26 mouse cellular contexts compared by ENCODE assay signal in genomic region chr8:125069304-125069703, GRCm38 (mm10). TPM values are rescaled to one million over a fixed set of nuclear protein-coding genes. Genes with fewer than 3 reads are reported as not detected.
DNase-seq lines count a peak whose midpoint lies in the region; ATAC-seq and TF ChIP-seq lines count a peak whose summit lies in the region.
"Had no signal": no experiment of that assay in that cellular context is flagged by ENCODE, and none has a peak within 500 bp of the region (broad histone marks: within the 10 kb centered on the region; RNA-seq: fewer than 3 reads in every experiment).

No protein-coding gene starts in this region.

- H3K9me3 ChIP-seq in hindbrain, postnatal 0 days (ENCODE audit: low read length), result no peaks in the 10 kb centered on the region
- no peaks in the 10 kb centered on the region for H3K9me3 ChIP-seq in hindbrain, embryonic 16.5 days (ENCODE audit: control insufficient read depth, low read length)
- no peaks in the 10 kb centered on the region for H3K9me3 ChIP-seq in midbrain, embryonic 15.5 days
- H3K9me3 ChIP-seq in midbrain, embryonic 14.5 days (ENCODE audit: control insufficient read depth, low read length), result no peaks in the 10 kb centered on the region
- H3K9me3 ChIP-seq: embryonic facial prominence, embryonic 12.5 days; embryonic facial prominence, embryonic 15.5 days; forebrain, embryonic 12.5 days; heart, embryonic 13.5 days; intestine, embryonic 15.5 days had no signal

- no peak overlapping the region for H3K9ac ChIP-seq in hindbrain, postnatal 0 days (replicated peaks; ENCODE audit: low read length)
- no peak overlapping the region for H3K9ac ChIP-seq in hindbrain, embryonic 16.5 days (ENCODE audit: low read depth, low read length)
- no peak overlapping the region for H3K9ac ChIP-seq in midbrain, embryonic 15.5 days
- no peak overlapping the region for H3K9ac ChIP-seq in midbrain, embryonic 14.5 days (replicated peaks; ENCODE audit: low read length)
- H3K9ac ChIP-seq: embryonic facial prominence, embryonic 12.5 days; embryonic facial prominence, embryonic 15.5 days; forebrain, embryonic 12.5 days; heart, embryonic 13.5 days; hindbrain, embryonic 14.5 days; intestine, embryonic 15.5 days had no signal

- no peaks in the 10 kb centered on the region for H3K27me3 ChIP-seq in hindbrain, postnatal 0 days (ENCODE audit: insufficient read depth, low read length)
- H3K27me3 ChIP-seq in hindbrain, embryonic 16.5 days (replicated peaks; ENCODE audit: control insufficient read depth, insufficient read depth, low read length), result no peaks in the 10 kb centered on the region
- no peaks in the 10 kb centered on the region for H3K27me3 ChIP-seq in midbrain, embryonic 15.5 days (replicated peaks)
- H3K27me3 ChIP-seq in midbrain, embryonic 14.5 days (ENCODE audit: control insufficient read depth, insufficient read depth, low read length), result no peaks in the 10 kb centered on the region
- H3K27me3 ChIP-seq: embryonic facial prominence, embryonic 12.5 days; embryonic facial prominence, embryonic 15.5 days; heart, embryonic 13.5 days; intestine, embryonic 15.5 days had no signal

- WGBS in hindbrain, postnatal 0 days, result 69% methylated on average over 7 of the region's 7 CpGs
- WGBS in hindbrain, embryonic 16.5 days, result 71% methylated on average over 7 of the region's 7 CpGs
- 64% methylated on average over 7 of the region's 7 CpGs for WGBS in midbrain, embryonic 15.5 days
- 65% methylated on average over 7 of the region's 7 CpGs for WGBS in midbrain, embryonic 14.5 days

- H3K4me3 ChIP-seq in hindbrain, postnatal 0 days (ENCODE audit: low read length), result no peak overlapping the region
- H3K4me3 ChIP-seq in hindbrain, embryonic 16.5 days (ENCODE audit: low read length), result no peak overlapping the region
- H3K4me3 ChIP-seq in midbrain, embryonic 15.5 days, result no peak overlapping the region
- H3K4me3 ChIP-seq in midbrain, embryonic 14.5 days (replicated peaks; ENCODE audit: low read depth, low read length), result no peak overlapping the region
- H3K4me3 ChIP-seq: embryonic facial prominence, embryonic 12.5 days; embryonic facial prominence, embryonic 15.5 days; forebrain, embryonic 12.5 days; heart, embryonic 13.5 days; intestine, embryonic 15.5 days had no signal

- no peak overlapping the region for H3K4me2 ChIP-seq in hindbrain, postnatal 0 days (ENCODE audit: low read depth, low read length)
- no peak overlapping the region for H3K4me2 ChIP-seq in hindbrain, embryonic 16.5 days (ENCODE audit: low read length)
- H3K4me2 ChIP-seq in midbrain, embryonic 15.5 days, result no peak overlapping the region
- no peak overlapping the region for H3K4me2 ChIP-seq in midbrain, embryonic 14.5 days (ENCODE audit: low read length)
- H3K4me2 ChIP-seq: embryonic facial prominence, embryonic 12.5 days; embryonic facial prominence, embryonic 15.5 days; forebrain, embryonic 12.5 days; heart, embryonic 13.5 days; hindbrain, embryonic 14.5 days; intestine, embryonic 15.5 days had no signal

- ATAC-seq in cerebellum, adult (ENCODE audit: insufficient number of reproducible peaks, low FRiP score, low TSS enrichment), result no peak
- ATAC-seq in hindbrain, postnatal 0 days, result no peak
- ATAC-seq in hindbrain, embryonic 16.5 days, result no peak
- no peak for ATAC-seq in midbrain, embryonic 15.5 days (replicated peaks)
- no peak for ATAC-seq in midbrain, embryonic 14.5 days (ENCODE audit: low FRiP score, low TSS enrichment)
- ATAC-seq: activated CD4-positive, CD25-positive, alpha-beta regulatory T cell, adult 4 months; forebrain, embryonic 16.5 days; intestine, embryonic 15.5 days had no signal

- 0 out of 2 replicates have a peak, but pooled peaks cover 4% of the 10 kb centered on the region for H3K4me1 ChIP-seq in hindbrain, postnatal 0 days (ENCODE audit: insufficient read depth, low read length)
- H3K4me1 ChIP-seq in hindbrain, embryonic 16.5 days (ENCODE audit: control insufficient read depth, insufficient read depth, low read depth, low read length), result peaks cover 4% of the 10 kb centered on the region
- peaks cover 3% of the 10 kb centered on the region; the same call in 1 of the 2 replicates for H3K4me1 ChIP-seq in midbrain, embryonic 15.5 days
- peaks cover 4% of the 10 kb centered on the region; the same call in 1 of the 2 replicates for H3K4me1 ChIP-seq in midbrain, embryonic 14.5 days (ENCODE audit: control insufficient read depth, insufficient read depth, low read length)
- H3K4me1 ChIP-seq: intestine, embryonic 15.5 days had no signal

- peak; percentile 54 to 66 for DNase-seq in cerebellum, postnatal 10 days
- peak; percentile 70 for DNase-seq in heart, adult 11 months
- DNase-seq in heart, adult 8-10 months (ENCODE audit: low spot score), result no peak
- DNase-seq in hindbrain, postnatal 0 days (ENCODE audit: low spot score), result no peak
- DNase-seq in midbrain, embryonic 14.5 days, result no peak
- DNase-seq: adrenal gland, adult 8-10 months; adrenal gland, postnatal 25 days; cerebellum, adult 11 months; cerebellum, adult 8-10 months; cerebellum, postnatal 25 days; gastrocnemius, postnatal 10 days; gastrocnemius, postnatal 36 days; heart, postnatal 14 days; heart, postnatal 4 days; kidney, adult 11 months had no signal

- H3K36me3 ChIP-seq in hindbrain, postnatal 0 days (ENCODE audit: insufficient read depth, low read length), result no peaks in the 10 kb centered on the region
- H3K36me3 ChIP-seq in hindbrain, embryonic 16.5 days (ENCODE audit: control insufficient read depth, insufficient read depth, low read length), result no peaks in the 10 kb centered on the region
- no peaks in the 10 kb centered on the region for H3K36me3 ChIP-seq in midbrain, embryonic 15.5 days (replicated peaks)
- H3K36me3 ChIP-seq in midbrain, embryonic 14.5 days (ENCODE audit: control insufficient read depth, insufficient read depth, low read length), result no peaks in the 10 kb centered on the region
- H3K36me3 ChIP-seq: embryonic facial prominence, embryonic 12.5 days; embryonic facial prominence, embryonic 15.5 days; forebrain, embryonic 12.5 days; heart, embryonic 13.5 days; intestine, embryonic 15.5 days had no signal

- TF ChIP-seq CTCF in hindbrain, postnatal 0 days (IDR thresholded peaks at IDR 0.05; ENCODE audit: low read depth), result no peak

- H3K27ac ChIP-seq in hindbrain, postnatal 0 days, result 0 out of 2 replicates have a peak overlapping the region, but pooled peaks have one; percentile 3
- no peak overlapping the region for H3K27ac ChIP-seq in hindbrain, embryonic 16.5 days (ENCODE audit: low read depth, low read length)
- H3K27ac ChIP-seq in midbrain, embryonic 15.5 days, result 0 out of 2 replicates have a peak overlapping the region, but pooled peaks have one; percentile 28
- no peak overlapping the region for H3K27ac ChIP-seq in midbrain, embryonic 14.5 days (replicated peaks; ENCODE audit: low read depth, low read length)
- H3K27ac ChIP-seq: embryonic facial prominence, embryonic 12.5 days; embryonic facial prominence, embryonic 15.5 days; forebrain, embryonic 12.5 days; heart, embryonic 13.5 days; hindbrain, embryonic 14.5 days; intestine, embryonic 15.5 days had no signal

RNA-seq across cellular contexts. Expression of gene Disc1, which starts 15.3 kb away (rescaled TPM):
- 1 to 10 TPM in 2 of 4 experiments, under 1 TPM in 2; 0.87 to 1.8 (median 1.2) TPM for total RNA-seq in heart, adult 8-10 months (2022)
- 7.1 and 10.7 TPM in 2 replicates for total RNA-seq in hindbrain, postnatal 0 days (2014; rRNA removed)
- 2.2 and 2.5 TPM in 2 replicates for polyA plus RNA-seq in hindbrain, postnatal 0 days (2015; fragmentation: Nextera tagmentation; extraction: Ambion mirVana)
- polyA plus RNA-seq in hindbrain, embryonic 16.5 days (2015; fragmentation: Nextera tagmentation; extraction: Ambion mirVana), result 2.0 and 2.6 TPM in 2 replicates
- polyA plus RNA-seq in midbrain, embryonic 15.5 days (2015; fragmentation: Nextera tagmentation; extraction: Ambion mirVana), result 1.6 TPM in 2 replicates
- polyA plus RNA-seq in midbrain, embryonic 14.5 days (2014; fragmentation: Nextera tagmentation; extraction: Ambion mirVana), result 0.78 and 0.98 TPM in 2 replicates

RNA-seq across cellular contexts. Expression of gene Tsnax, which starts 56.5 kb away (rescaled TPM):
- total RNA-seq in heart, adult 8-10 months (2022), result 10 to 100 TPM; 67.0 to 79.3 (median 73.4) TPM
- 81.1 and 89.5 TPM in 2 replicates for total RNA-seq in hindbrain, postnatal 0 days (2014; rRNA removed)
- 176 and 177 TPM in 2 replicates for polyA plus RNA-seq in hindbrain, postnatal 0 days (2015; fragmentation: Nextera tagmentation; extraction: Ambion mirVana)
- 210 and 220 TPM in 2 replicates for polyA plus RNA-seq in hindbrain, embryonic 16.5 days (2015; fragmentation: Nextera tagmentation; extraction: Ambion mirVana)
- polyA plus RNA-seq in midbrain, embryonic 15.5 days (2015; fragmentation: Nextera tagmentation; extraction: Ambion mirVana), result 224 and 234 TPM in 2 replicates
- polyA plus RNA-seq in midbrain, embryonic 14.5 days (2014; fragmentation: Nextera tagmentation; extraction: Ambion mirVana), result 211 and 242 TPM in 2 replicates

Comparison
In these comparisons a context has a peak if more than half of its experiments do, and no peak if none do; other contexts are left out.
1. DNase-seq: peak in cerebellum, postnatal 10 days (2 of 2) and heart, adult 11 months (single experiment); none in heart, adult 8-10 months (single experiment), hindbrain, postnatal 0 days (single experiment) and midbrain, embryonic 14.5 days (single experiment).
2. H3K27ac ChIP-seq: peak in hindbrain, postnatal 0 days (single experiment) and midbrain, embryonic 15.5 days (single experiment); none in hindbrain, embryonic 16.5 days (single experiment) and midbrain, embryonic 14.5 days (single experiment).